Mouse (Mus musculus): Measurements from ENCODE around the gene Brd7. TPM values are rescaled to one million over a fixed set of nuclear protein-coding genes. Genes with fewer than 3 reads are reported as not detected.
A peak's percentile ranks its signal among the peaks of the same experiment; 100 is the strongest.

Gene Brd7
- polyA plus RNA-seq, 1 experiment from 2014 or later = 68.4 TPM

DNA sequence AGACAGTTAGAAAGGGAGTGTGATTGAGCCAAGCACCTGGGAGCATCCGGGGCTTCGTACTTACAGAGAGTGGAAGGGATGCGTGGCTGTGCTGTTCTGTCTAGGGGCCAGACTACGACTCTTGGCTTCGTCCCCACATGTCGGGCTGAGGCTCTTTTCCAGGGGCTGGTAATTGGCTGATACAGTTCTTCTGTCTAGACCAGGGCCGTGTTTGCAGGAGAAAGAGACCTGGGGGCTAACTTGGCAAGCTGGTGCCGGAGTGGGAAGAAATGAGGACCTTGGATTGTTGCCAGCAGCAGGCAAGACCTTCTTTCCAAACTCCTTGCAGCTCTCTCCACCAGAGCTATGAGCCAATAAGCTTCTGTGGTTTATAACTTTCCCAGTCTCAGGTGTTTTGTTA lies 25.9 kb upstream of the Brd7 start:
- no peak overlapping the region for H3K27ac ChIP-seq (replicated peaks; ENCODE audit: low read depth, low read length)
- DNase-seq (ENCODE audit: low spot score) (peak; percentile 39), ATAC-seq (ENCODE audit: low read depth) (no peak)
- H3K4me3 ChIP-seq (ENCODE audit: low read depth, low read length) = no peak overlapping the region
- H3K36me3 ChIP-seq (ENCODE audit: control insufficient read depth, insufficient read depth, low read length) = no peaks in the 10 kb centered on the region
- 48% methylated on average over 8 of the region's 8 CpGs for WGBS
- H3K9ac ChIP-seq (ENCODE audit: low read depth, low read length) = no peak overlapping the region
- H3K4me2 ChIP-seq (ENCODE audit: low read depth, low read length) = no peak overlapping the region
- 0 out of 2 replicates have a peak, but pooled peaks cover 3% of the 10 kb centered on the region for H3K9me3 ChIP-seq (ENCODE audit: control insufficient read depth, low read length)
- no peaks in the 10 kb centered on the region for H3K27me3 ChIP-seq (replicated peaks; ENCODE audit: control insufficient read depth, insufficient read depth, low read length)
- peaks cover under 1% of the 10 kb centered on the region; the same call in 1 of the 2 replicates for H3K4me1 ChIP-seq (ENCODE audit: control insufficient read depth, insufficient read depth, low read length)

DNA sequence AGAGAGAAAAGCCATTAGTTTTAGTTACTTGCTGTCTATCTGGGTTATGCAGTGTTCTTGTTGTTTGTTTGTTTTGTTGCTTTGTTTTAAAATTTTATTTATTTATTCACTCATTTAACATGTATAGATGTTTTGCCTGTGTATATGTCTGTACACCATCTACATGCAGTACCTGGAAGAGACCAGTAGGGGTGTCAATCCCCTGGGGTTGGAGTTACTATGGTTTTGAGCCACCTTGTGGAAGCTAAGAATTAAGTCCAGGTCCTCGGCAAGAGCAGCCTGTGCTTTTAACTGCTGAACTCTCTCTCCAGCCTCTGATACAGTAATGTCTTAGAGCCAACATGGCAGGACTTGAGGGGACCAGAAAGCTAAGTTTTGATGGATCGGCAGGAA lies 21.2 kb upstream of the Brd7 start:
- ATAC-seq (ENCODE audit: low read depth) (no peak), DNase-seq (ENCODE audit: low spot score) (no peak)
- 83% methylated on average over 2 of the region's 2 CpGs for WGBS
- H3K36me3 ChIP-seq (ENCODE audit: control insufficient read depth, insufficient read depth, low read length) = no peaks in the 10 kb centered on the region
- no peak overlapping the region for H3K4me2 ChIP-seq (ENCODE audit: low read depth, low read length)
- H3K4me3 ChIP-seq (ENCODE audit: low read depth, low read length) = no peak overlapping the region
- no peaks in the 10 kb centered on the region for H3K27me3 ChIP-seq (replicated peaks; ENCODE audit: control insufficient read depth, insufficient read depth, low read length)
- H3K9ac ChIP-seq (ENCODE audit: low read depth, low read length) = no peak overlapping the region
- H3K4me1 ChIP-seq (ENCODE audit: control insufficient read depth, insufficient read depth, low read length) = peaks cover 12% of the 10 kb centered on the region
- peak overlapping the region; percentile 84 for H3K27ac ChIP-seq (replicated peaks; ENCODE audit: low read depth, low read length)
- H3K9me3 ChIP-seq (ENCODE audit: control insufficient read depth, low read length) = 0 out of 2 replicates have a peak, but pooled peaks cover 6% of the 10 kb centered on the region

DNA sequence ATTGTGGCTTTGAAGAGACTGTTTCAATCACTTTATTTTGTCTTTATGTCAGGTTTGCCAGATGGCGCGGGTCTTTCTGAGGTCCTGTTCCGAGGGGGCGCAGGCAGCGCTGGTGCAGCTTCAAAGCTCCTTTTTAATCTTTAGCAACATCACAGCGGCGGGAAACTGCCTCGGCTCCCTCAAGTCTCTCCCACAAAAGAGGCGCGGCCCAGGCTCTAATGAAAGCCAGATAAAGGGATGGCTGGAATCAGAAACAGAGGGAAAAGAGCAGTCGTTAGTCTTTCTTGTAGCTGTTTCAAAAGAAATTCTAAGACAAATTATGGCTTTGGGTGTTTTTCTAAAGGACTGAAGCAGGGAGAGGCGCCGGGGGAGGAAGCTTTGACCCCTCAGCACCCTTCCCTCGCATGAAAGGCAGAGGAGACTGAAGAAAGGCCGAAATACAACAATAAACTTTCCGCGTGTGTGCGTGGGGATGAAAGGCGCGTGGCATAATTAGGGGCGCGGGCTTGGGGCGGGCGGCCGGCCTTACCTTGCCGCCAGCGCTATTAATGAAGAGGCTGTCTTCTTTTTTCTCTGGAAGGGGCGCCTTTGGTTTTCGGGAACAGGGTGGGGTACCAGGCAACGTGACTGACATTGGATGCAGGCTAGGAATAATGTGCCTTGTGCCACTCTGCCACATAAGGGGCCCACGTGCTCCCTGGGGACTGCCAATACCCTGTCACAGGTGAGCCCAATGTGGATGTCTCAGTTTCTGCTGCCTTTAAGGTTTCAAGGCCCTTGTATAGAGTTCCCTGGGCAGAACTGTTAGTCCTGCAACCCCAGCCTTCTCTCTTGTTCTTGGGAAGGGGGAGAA lies 20.5 kb upstream of the Brd7 start:
- Histone ChIP-seq H3K36me3 (ENCODE audit: control insufficient read depth, insufficient read depth, low read length) (no peaks in the 10 kb centered on the region), H3K4me2 (ENCODE audit: low read depth, low read length) (peak overlapping the region; percentile 38), H3K27ac (replicated peaks; ENCODE audit: low read depth, low read length) (peak overlapping the region; percentile 84), H3K9me3 (ENCODE audit: control insufficient read depth, low read length) (0 out of 2 replicates have a peak, but pooled peaks cover 6% of the 10 kb centered on the region), H3K9ac (ENCODE audit: low read depth, low read length) (0 out of 2 replicates have a peak overlapping the region, but pooled peaks have one; percentile 6), H3K4me1 (ENCODE audit: control insufficient read depth, insufficient read depth, low read length) (peaks cover 12% of the 10 kb centered on the region), H3K4me3 (ENCODE audit: low read depth, low read length) (no peak overlapping the region), H3K27me3 (replicated peaks; ENCODE audit: control insufficient read depth, insufficient read depth, low read length) (no peaks in the 10 kb centered on the region)
- DNase-seq (ENCODE audit: low spot score) = peak; percentile 85
- WGBS = 47% methylated on average over 30 of the region's 31 CpGs
- no peak for ATAC-seq (ENCODE audit: low read depth)

DNA sequence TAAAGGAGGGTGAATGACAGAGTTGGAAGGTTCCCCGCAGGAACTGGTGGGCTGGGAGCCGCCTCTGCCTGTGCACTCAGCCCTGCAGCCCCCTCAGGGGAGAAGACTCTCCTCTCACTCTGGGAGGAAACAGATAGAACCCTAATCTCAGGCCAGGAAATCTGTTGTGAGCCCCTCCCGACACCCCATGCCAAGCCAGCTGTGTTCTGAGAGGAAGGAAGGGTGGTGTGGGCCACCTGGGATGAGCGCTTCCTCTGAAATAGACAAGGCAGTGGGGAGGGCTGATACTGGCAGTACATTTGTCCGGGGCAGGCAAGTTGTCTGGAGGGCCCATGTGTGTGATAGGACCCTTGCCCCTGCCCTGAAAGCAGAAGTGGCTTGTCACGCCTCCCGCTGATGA lies 18.5 kb upstream of the Brd7 start:
- no peak for ATAC-seq (ENCODE audit: low read depth)
- Histone ChIP-seq H3K27me3 (replicated peaks; ENCODE audit: control insufficient read depth, insufficient read depth, low read length) (no peaks in the 10 kb centered on the region), H3K9ac (ENCODE audit: low read depth, low read length) (no peak overlapping the region), H3K36me3 (ENCODE audit: control insufficient read depth, insufficient read depth, low read length) (no peaks in the 10 kb centered on the region), H3K27ac (replicated peaks; ENCODE audit: low read depth, low read length) (no peak overlapping the region), H3K9me3 (ENCODE audit: control insufficient read depth, low read length) (0 out of 2 replicates have a peak, but pooled peaks cover 6% of the 10 kb centered on the region), H3K4me3 (ENCODE audit: low read depth, low read length) (no peak overlapping the region), H3K4me2 (ENCODE audit: low read depth, low read length) (no peak overlapping the region), H3K4me1 (ENCODE audit: control insufficient read depth, insufficient read depth, low read length) (peaks cover 29% of the 10 kb centered on the region)
- 73% methylated on average over 7 of the region's 7 CpGs for WGBS
- DNase-seq (ENCODE audit: low spot score) = peak; percentile 9

DNA sequence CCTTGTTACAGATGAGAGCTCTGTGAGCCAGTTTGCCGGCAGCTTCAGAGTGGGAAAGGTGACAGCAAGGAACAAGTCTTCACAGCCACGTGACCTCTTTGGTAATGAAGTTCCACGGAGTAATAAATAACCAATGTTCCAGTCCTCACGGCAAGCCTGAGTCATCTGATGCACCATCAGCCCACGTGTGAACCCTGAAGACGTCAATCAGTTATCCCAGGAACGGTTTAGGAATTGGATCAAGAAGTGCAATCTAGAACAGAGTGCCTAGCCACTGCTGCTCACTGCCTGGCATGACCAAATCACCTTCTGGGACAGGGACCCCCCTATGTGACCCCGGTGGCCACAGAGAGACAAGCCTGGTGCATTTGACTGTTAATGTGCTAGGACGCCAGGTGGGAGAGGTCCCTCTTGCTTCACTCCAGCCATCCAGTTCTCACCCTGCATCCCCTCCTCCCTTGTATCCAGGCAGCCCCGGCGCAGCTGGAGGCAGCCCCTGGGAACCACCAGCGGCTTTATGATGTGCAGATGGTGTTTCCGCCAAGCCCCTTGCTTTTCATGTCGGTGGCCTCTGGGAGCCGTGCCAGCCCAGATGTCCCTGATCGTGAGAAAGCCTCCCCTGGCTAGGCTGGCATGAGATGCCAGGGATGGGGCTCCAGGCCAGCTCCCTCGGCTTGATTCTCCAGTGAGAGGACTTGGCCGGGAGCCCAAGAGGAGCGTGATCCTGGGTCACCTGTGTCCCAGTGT lies 15.0 kb upstream of the Brd7 start:
- no peaks in the 10 kb centered on the region for H3K36me3 ChIP-seq (ENCODE audit: control insufficient read depth, insufficient read depth, low read length)
- H3K4me3 ChIP-seq (ENCODE audit: low read depth, low read length) = no peak overlapping the region
- peaks cover 21% of the 10 kb centered on the region for H3K4me1 ChIP-seq (ENCODE audit: control insufficient read depth, insufficient read depth, low read length)
- H3K9me3 ChIP-seq (ENCODE audit: control insufficient read depth, low read length) = 0 out of 2 replicates have a peak, but pooled peaks cover 6% of the 10 kb centered on the region
- no peak overlapping the region; the same call in 1 of the 2 replicates for H3K9ac ChIP-seq (ENCODE audit: low read depth, low read length)
- H3K27me3 ChIP-seq (replicated peaks; ENCODE audit: control insufficient read depth, insufficient read depth, low read length) = no peaks in the 10 kb centered on the region
- peak overlapping the region; percentile 29; the same call in 1 of the 2 replicates for H3K4me2 ChIP-seq (ENCODE audit: low read depth, low read length)
- 35% methylated on average over 17 of the region's 19 CpGs for WGBS
- ATAC-seq (ENCODE audit: low read depth) = peak; percentile 91
- peak; percentile 89 for DNase-seq (ENCODE audit: low spot score)
- peak overlapping the region; percentile 63; the same call in 1 of the 2 replicates for H3K27ac ChIP-seq (replicated peaks; ENCODE audit: low read depth, low read length)

DNA sequence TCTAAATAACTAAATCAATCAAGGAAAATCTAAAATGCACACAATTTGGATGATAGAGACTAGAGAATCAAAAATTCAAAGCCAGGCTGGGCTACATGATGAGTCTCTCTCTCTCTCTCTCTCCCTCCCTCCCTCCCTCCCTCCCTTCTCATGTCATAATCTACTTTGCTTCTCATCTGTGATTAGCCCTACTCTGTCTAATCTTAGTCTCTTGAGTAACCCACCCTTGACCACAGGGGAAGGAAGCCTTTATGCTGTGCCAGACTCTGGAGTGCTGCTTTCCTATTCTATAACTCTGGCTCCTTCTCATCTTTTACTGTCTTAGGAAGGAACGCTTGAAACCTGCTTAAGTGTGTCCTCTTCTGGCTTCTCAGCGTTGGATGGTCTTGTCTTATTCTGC lies 9.5 kb upstream of the Brd7 start:
- no peak overlapping the region for H3K4me2 ChIP-seq (ENCODE audit: low read depth, low read length)
- peaks cover 7% of the 10 kb centered on the region; the same call in 1 of the 2 replicates for H3K4me1 ChIP-seq (ENCODE audit: control insufficient read depth, insufficient read depth, low read length)
- H3K4me3 ChIP-seq (ENCODE audit: low read depth, low read length) = no peak overlapping the region
- H3K9ac ChIP-seq (ENCODE audit: low read depth, low read length) = no peak overlapping the region
- no peaks in the 10 kb centered on the region for H3K9me3 ChIP-seq (ENCODE audit: control insufficient read depth, low read length)
- no peak for DNase-seq (ENCODE audit: low spot score)
- H3K27me3 ChIP-seq (replicated peaks; ENCODE audit: control insufficient read depth, insufficient read depth, low read length) = no peaks in the 10 kb centered on the region
- no peak overlapping the region for H3K27ac ChIP-seq (replicated peaks; ENCODE audit: low read depth, low read length)
- no peaks in the 10 kb centered on the region for H3K36me3 ChIP-seq (ENCODE audit: control insufficient read depth, insufficient read depth, low read length)
- ATAC-seq (ENCODE audit: low read depth) = no peak
- WGBS = 78% methylated on average over 2 of the region's 2 CpGs

DNA sequence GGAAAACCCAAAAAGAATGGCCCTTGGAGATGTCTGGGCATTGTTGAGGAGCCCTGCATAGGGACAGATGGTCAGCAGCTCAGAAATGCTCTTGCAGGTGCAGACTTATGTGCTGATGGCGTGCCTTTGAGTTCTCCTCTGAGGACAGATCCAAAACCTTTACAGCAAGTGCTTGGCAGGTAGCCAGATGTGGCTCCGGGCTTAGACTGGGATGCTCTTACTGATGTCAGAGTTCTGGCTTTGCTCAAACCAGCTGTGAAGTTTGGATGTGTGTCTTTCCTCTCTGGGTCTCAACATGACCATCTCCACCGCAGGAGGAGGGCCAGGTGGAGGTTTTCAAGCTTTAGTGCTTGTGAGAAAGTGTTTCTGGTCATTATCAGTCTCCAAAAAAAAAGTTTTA lies 7.8 kb upstream of the Brd7 start:
- H3K4me3 ChIP-seq (ENCODE audit: low read depth, low read length) = no peak overlapping the region
- no peak overlapping the region for H3K4me2 ChIP-seq (ENCODE audit: low read depth, low read length)
- no peaks in the 10 kb centered on the region for H3K36me3 ChIP-seq (ENCODE audit: control insufficient read depth, insufficient read depth, low read length)
- no peak overlapping the region for H3K27ac ChIP-seq (replicated peaks; ENCODE audit: low read depth, low read length)
- ATAC-seq (ENCODE audit: low read depth) (peak; percentile 54; the same call in 1 of the 2 replicates), DNase-seq (ENCODE audit: low spot score) (peak; percentile 68)
- H3K4me1 ChIP-seq (ENCODE audit: control insufficient read depth, insufficient read depth, low read length) = no peaks in the 10 kb centered on the region
- WGBS = 41% methylated on average over 3 of the region's 3 CpGs
- H3K27me3 ChIP-seq (replicated peaks; ENCODE audit: control insufficient read depth, insufficient read depth, low read length) = no peaks in the 10 kb centered on the region
- no peaks in the 10 kb centered on the region for H3K9me3 ChIP-seq (ENCODE audit: control insufficient read depth, low read length)
- H3K9ac ChIP-seq (ENCODE audit: low read depth, low read length) = no peak overlapping the region

DNA sequence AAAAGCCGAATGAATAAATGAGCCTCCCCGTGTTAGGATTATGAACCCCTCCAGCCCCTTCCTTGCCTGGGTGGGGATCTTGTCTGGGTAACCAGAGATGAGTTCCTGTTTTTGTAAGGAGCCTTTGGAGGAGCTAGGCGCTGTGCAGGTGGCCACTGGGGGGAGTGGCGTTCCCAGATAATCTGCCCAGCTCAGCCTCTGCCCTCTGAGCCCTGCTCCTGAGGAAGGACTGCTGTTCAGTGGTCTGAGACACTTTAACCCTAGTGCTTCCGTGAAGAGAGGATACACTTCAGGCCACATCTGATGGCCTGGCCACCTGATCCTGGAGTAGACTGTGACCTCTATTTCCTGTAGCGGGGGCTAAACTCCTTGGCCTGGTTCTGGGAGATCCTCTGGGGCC lies 7.2 kb upstream of the Brd7 start:
- peak; percentile 69 for ATAC-seq (ENCODE audit: low read depth)
- no peak overlapping the region for H3K27ac ChIP-seq (replicated peaks; ENCODE audit: low read depth, low read length)
- H3K9ac ChIP-seq (ENCODE audit: low read depth, low read length) = no peak overlapping the region
- 11% methylated on average over 6 of the region's 6 CpGs for WGBS
- no peak overlapping the region for H3K4me3 ChIP-seq (ENCODE audit: low read depth, low read length)
- H3K4me2 ChIP-seq (ENCODE audit: low read depth, low read length) = no peak overlapping the region
- DNase-seq (ENCODE audit: low spot score) = peak; percentile 53
- H3K9me3 ChIP-seq (ENCODE audit: control insufficient read depth, low read length) = no peaks in the 10 kb centered on the region
- no peaks in the 10 kb centered on the region for H3K36me3 ChIP-seq (ENCODE audit: control insufficient read depth, insufficient read depth, low read length)
- H3K4me1 ChIP-seq (ENCODE audit: control insufficient read depth, insufficient read depth, low read length) = no peaks in the 10 kb centered on the region
- H3K27me3 ChIP-seq (replicated peaks; ENCODE audit: control insufficient read depth, insufficient read depth, low read length) = no peaks in the 10 kb centered on the region

Measured in embryonic facial prominence, embryonic 14.5 days (tissue).